Mouse (Mus musculus): ENCODE measurements around the gene Zhx3.

Gene Zhx3

DNA sequence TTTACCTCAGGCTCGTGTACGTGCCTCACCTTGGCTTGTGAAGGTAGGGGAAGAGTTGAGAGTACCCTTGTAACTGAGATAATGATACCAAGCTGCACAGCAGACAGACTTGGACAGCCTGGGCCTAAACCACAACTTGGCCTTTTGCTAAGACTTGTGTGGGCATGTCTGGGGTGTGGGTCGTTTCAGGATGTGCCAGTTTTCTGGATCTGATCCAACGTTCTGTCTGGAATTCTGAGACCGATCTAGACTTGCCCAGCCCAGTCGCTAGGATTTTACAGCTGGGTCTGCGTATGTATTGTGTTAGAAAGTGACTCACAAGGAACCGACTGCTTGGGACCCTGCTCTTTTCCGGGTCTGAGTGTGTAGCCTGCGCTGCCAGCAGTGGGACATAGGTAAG, 125.7 kb downstream of the Zhx3 start:
- DNase-seq = no peak

DNA sequence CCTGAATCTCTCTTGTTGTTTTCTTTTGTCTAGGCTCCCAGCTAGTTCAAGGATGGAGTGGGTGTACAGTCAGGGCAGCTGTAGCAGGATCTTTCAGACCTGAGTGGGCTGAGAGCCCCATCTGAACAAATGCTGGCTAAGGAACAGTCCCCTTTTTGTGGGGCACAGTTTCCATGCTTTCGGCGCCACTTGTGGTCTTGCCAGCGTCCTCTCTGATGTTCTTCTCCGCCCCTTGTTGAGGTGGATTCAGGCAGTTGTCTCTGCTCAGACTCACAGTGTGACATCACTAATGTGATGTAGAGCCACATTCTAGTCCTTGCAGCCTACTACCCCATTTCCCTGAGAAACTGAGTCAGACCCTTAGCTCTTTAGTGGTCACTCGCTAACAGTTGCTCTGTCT, 126.2 kb downstream of the Zhx3 start:
- DNase-seq = no peak

DNA sequence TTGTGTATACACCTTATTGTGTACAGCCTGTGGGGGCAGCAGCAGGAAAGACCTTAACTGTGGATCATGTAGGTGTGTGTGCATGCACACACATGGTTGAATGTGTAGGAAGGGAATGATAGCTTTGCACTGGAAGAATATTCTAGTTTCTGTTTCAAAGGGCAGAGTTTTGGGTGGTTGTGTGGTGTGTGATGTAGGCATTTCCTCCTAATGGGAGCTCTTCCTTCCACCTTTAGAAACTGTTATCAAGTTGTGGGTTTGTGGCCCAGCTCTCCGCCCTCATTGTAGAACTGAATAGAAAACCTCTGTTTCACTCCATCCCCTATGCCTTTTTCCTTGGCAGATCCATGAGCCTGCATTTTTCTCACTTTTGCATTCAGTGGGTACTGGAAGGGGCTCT, 127.3 kb downstream of the Zhx3 start:
- DNase-seq = no peak

DNA sequence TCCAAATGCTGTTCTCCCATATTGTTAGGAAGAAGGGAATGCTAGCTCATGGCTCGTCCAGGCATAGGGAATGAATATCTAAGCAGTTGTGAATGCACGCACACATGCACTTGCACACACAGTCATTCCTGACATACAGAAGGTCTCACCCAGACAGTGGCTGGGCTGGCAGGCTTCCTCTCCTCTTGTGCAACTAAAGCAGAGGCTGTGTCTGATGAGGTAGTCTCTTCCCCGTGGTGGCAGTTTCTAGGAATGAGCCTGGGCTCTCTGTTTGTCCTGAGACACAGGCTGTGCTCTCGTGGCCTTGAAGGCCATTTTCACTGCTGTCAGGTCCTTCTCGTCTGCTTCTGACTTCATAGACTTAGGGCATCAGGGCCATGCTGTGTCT, 128.0 kb downstream of the Zhx3 start:
- DNase-seq = peak; percentile 7

DNA sequence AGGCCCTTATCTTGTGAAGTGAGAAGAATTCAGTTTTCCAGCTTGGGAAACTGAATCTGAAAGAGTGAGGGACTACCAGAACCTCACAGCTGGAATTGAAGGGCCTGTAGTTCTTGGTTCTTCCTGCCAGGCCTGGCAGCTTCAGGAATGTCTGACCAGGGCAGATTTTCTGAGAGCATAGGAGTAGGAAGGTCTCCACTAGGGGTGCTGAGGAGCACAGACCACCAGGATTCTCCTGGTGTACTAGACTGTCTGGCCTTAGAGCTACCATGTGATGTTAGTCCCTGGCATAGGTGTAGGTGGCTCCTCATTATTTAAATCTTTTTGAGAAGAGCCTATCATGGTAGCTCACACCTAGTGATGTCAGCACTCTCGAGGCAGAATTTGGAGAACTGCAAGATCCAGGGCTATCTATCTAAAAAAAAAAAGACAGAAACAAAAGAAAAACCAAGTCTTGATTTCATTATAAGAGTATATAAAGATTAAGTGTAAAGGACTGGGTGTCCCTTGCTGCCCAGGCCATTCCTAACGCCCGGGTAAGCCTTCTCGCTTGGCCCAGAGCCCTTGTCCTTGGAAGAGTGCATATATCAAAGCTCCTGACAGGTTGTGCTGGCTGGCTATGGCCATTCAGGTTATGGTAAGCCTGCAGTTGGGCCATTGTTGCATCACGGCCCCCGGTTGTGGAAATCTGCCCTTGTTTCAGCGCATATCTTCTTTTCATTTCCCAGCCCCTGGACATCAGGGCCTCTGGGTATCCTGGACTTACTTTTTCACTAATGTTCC, 128.6 kb downstream of the Zhx3 start:
- peak; percentile 60 for DNase-seq

DNA sequence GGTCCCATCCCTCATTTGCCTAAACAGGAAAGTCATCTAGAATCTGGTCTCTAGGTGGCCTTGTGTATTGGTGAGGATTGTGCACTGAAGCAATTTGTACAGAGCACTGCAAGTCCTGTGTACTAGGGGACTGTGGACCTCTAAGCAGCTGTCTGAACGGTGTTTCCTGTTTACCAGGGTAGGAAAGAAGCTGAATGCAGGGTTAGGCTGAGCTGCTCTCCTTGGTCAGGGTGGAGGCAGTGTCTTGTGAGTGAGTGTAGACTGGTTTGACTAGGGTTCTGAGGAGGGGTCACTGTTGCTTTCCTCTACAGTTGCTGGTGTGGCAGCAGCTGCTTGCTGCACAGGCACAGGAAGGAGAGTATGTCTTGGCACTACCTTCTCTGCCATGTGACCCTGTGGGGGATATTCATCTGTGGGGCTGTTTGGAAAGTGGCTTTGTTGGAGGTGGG, 130.6 kb downstream of the Zhx3 start:
- DNase-seq = no peak

DNA sequence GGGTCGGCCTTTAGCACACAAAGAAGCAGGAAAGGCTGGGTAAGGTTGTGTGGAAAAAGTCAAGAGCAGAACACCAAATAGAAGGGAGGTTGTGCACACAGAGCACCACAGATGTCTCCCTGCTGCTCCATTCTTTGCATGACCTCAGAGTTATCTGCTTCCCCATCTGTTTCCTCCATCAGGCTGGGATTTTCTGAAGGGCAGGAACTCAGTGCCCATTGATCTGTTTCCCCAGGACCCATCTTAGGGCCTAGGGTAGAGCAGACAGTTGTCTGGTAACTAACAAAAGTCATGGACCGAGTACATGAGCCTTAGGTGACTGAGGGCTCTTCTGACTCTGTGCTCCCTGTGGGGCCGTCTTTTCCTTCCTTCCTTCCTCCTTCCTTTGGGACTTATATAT, 131.2 kb downstream of the Zhx3 start:
- DNase-seq = peak; percentile 22

DNA sequence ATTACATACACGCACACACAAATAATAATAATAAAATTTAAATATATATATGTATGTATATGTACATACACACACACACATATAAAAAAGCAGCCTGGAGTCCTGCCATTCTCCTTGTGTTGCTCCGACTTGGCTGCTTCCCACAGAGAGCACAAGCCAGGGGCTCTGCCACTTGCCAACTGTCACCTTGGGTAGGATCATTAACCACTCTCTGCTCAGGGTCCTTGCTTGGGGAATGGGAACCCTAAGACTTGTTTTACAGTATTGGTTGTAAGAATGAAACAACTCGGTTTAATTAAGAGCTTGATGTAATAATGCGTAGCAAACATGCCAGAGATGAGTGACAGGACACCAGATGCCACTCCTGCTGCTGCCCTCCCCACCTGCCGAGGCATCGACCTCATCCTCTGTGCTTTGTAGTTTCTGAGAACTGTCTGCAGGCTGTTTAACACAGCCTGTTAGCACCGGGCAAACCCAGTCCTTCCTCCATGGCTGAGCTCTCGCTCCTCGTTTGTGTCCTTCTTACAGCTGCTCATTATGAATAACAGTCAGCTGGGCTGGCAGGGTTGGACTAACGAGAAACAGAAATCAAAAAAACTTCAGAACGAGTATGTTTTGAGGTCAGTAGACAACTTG, 132.2 kb downstream of the Zhx3 start:
- no peak for DNase-seq

DNA sequence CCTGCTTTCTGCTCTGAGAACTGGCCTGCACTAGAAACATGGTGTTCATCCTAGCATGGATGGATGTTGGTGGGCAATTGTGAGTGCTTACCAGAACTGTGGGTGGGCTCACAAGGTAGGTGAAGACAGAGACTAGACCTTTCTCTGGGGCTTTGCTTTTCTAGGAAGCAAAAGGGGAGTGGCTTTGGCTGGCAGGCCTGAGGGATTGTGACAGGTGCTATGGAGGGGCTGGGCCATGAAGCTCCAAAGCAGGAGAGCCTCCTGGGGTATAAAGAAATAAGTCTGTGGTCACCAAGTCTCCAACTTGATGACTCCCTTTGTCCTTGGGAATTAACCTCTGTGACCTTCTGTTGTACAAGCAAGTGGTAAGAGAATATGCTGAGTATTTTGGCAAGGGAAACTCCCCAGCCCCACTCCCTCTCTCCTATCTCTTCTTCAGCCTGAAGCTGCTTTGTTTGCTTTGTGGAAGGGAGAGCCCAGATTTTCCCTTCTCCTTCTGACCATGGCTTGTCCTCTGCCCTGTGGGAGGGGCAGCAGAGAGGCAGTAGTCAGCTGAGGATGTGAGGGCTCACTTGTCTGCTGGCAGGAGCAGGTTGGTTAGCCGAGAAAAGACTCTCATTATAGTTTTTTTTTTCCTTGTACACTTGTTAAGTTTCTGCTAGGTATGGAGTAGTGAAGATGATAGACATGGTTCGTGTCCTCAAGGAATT, 133.0 kb downstream of the Zhx3 start:
- peak; percentile 49 for DNase-seq

DNA sequence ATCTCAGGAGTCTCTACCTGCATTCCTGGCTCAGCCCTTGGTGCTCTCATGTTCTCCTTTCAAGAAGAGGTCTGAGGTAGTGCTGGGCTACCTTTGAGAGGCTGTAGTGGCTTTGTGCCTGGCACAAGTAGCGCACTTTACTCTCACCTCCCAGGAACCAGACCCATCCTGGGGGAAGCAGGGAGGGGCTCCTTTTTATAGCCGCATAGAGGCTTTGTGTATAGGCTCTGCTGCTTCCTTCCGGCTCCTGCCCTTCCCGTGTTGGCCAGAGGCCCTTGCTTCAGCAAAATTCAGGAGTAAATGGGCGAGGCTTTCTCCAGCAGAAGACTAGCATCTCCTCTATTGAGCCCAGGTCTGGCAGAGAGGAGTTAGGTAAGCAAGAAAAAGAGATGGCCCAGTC, 134.4 kb downstream of the Zhx3 start:
- DNase-seq = no peak

DNA sequence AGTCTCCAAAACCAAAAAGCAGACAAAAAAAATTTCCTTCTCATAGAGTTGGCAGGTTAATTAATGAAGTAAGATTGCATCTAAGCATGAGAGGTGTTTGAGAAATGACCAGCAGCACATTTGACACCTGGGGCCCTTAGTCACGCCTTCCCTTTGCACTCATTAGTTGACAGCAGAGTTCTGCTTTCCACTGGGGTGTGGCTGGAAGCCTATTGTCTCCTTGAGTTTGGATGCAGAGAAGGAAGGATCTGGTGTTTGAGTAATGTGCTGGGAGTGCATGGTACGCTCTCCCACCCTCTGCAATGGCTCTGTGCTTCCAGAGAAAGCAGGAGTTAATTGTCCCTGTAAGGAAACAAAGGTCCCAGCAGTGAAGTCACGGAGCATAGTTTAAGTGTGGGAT, 136.3 kb downstream of the Zhx3 start:
- no peak for DNase-seq

DNA sequence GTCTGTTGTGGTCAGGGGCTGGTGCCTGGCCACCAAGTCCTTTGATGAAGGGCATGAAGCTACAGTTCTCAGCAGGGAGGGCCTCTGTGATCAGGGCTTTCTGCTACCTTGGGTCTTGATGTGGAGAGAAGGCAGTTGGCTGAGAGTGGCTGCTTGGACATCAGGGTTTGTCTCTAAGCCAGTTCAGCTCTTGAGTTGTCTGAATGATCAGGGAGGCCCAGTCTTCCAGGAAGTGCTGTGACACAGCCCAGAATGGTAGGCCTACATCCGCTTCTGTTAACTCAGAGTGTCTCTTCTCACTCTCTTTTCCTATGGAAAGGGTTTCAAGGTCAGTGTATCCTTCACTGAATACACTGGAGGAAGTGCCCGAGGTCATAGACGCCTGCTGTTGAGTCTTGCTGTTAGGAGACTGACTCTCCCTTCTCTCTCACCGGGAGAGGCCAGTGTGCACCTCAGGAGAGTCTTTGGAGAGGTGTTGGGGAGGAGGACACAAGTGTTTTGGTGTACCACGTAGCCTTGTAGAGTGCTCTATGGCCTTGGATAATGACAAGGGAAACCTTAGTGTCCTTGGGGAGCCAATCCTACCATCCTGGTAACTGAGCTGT, 137.0 kb downstream of the Zhx3 start:
- DNase-seq = peak; percentile 15

DNA sequence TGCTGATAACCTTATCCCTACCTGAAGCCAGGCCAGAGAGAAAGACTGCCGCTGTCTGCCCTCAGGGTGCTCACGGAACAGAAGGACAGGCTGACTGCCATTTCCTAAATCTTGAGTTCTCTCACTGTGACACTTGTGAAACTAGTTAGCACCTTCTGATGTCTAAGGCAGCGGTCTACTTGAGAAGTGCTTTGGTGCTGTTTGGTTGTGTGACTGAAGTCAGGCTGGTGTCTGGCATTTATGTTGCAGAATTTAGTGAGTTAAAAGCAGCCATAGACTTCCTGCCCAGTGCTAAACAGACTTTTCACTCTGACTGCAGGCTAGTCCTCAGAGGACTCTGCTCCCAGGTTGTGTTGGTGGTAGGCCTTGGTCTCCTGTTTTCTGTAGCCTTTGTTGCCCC, 138.5 kb downstream of the Zhx3 start:
- no peak for DNase-seq

DNA sequence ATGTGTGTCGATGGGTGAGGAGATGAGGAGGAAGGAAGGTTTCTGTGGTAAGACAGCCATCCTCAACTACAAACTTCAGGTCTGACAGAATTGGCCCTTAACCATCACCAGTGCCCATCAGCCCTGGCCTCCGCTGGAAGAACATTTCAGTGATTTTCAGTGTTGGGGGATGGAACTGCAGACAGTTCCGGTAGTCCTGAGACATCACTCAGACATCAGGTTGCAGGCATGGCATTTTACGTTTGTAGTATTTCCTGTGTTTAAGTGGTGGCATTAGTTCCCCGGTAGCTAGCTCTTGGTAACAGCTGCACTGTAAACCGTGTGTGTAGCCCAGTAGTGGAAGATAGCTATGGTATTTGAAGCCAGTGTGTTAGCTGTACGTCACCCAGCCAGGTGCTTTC, 139.7 kb downstream of the Zhx3 start:
- no peak for DNase-seq

DNA sequence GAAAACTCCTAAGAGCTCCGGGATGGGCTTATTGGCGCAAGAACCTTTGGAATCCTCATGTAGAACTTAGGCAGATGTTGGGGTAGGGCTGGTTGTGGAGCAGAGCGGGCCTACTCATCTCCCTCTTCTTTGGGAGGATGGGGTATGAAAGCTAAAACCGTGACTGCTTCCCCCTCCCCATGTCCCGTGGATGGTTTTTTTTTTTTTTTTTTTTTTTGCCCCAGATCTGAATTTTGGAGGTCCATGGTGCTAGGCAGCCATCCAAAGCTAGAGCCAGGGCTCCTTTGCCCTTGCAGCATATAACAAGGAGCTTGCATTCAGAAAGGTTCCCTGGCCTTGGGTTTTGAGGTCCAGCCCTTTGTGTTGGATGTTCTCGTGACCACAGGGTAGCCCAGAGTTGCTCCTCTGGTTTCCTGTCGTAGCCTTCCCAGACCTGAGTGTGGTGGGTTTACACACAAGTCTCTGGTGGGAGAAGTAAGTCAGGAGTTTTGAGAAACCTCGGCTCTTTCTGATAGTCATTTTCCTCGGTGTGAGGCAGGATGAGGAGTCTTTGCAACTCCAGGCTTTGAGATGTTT, 140.3 kb downstream of the Zhx3 start:
- peak; percentile 13 for DNase-seq

DNA sequence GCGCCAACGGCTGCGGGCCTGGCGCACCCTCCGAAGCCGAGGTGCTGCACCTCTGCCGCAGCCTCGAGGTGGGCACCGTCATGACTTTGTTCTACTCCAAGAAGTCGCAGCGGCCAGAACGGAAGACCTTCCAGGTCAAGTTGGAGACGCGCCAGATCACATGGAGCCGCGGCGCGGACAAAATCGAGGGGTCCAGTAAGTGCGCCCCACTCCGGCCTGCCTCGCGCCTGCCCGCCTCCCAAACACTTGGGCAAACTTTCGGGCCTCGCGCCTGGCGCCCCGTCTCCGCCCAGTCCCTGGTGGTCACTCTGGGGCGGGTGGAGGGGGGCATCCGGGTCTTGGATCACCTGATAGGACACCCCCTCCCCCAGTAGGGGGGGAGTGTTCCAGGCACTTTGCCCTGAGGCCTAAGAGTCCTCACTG, 140.9 kb downstream of the Zhx3 start:
- peak; percentile 75 for DNase-seq

DNA sequence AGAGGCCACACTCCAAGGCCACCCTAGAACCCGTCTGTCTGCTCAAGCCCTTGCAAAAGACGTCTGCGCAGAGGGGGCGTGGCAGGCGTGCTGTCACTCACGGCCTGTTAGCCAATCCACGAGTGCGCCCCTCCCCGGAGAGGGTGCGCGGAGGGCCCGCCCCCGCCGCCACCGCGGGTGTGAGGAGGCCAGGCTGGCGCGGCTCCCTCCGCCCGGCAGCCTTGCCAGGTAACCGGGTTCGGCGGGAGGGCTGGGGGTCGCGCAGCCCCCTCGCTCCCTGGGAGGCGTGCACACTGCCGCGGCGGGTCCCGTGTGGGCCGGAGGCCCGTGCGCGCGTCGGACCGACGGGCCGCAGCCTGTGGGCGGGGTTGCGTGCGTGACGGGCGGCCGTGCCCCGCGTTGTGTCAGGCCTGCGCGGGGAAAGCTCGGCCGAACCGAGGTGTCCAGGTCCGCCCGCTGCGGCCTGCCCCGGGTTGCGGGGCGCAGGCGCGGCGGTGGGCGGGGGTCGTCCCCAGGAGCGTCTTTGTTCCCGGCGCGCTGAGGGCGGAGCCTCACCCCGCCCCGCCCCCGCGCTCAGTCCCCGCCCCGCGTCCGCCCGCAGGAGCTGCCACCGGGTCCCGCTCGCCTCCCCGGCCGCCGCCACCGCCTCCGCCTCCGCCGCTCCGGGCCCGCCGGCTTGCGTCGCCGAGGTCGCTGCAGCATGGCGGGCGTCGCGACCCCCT, 141.5 kb downstream of the Zhx3 start, which contains the start of gene Plcg1:
Gene Plcg1, plus strand, starts transcription at position 184 of the 722 bp plus-strand sequence.
- peak; percentile 92 for DNase-seq

DNA sequence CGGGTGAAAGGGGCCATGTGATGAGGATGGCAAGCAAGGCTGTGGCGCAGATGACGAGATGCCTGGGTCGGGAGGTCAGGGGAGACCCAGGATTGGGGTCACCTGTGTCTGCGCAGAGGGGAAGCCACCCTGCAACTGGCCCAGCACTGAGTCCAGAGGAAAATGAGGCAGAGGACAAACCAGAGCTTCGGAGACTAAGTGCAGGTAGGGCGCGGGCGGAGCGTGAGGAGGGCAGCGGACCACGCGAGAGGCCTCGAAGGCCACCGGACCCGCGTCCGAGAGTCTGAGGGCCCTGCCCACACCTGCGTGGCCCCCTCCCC, 142.0 kb downstream of the Zhx3 start:
- DNase-seq = no peak

DNA sequence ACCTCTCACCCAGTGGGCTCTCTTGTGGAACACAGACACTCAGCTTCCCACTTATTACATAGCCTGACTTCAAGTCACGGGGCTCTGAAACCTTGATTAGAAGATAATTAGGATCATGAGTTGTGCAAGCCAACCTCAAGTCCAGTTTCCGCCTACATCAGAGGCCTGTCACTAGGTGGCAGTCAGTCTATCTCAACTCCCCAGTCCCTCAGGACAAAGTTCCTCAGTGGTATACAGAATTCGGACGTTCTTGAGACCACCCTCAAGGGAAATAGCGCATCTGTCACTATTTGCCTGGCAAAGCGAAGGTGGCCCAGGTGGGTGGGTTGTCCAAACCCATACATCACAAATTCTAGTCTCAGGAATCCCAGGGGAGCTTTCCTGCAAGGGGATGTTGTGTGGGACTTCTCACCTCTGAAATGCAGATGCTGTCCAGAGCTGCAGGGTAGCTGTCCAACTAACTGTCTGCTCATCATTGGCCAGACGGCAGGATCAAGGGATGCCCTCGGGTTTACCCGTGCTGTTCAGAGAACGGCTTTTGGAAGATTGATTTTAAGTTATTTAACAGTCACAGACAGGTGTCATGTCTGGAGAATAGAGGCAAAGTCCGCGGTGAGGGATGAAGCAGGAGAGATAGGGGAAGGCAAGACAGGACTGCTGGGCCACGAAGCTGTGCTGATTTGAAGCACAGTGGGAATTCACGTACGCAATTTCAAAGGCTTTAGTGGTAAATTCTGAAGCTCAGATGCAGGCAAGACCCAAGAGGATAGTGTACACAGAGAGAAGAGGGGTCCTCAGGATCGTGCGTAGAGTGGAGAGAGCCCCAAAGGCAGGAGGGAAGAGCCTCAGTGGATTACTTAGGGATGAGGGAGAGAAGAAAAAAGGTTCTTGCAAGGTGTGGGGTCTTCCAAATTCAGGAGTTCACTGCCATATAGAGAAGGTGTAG, 142.7 kb downstream of the Zhx3 start:
- peak; percentile 60 for DNase-seq

DNA sequence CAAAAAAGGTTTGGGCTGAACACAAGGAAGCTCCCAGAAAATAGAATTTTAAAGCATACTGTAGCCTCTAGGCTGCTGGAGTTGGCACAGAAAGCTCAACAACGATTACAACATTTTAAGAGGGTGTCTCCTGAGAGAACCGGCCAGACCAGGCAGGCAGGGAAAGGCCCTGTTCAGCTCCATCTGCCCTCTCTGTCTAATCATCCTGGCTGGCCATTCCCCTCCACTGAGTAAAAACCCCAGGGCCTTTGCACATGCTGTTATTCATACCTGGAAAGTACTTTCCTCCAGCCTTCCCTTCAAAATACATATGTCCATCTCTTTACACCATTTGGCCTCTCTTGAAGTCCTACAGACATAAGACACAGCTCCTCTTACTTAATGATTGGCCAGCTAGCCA, 143.4 kb downstream of the Zhx3 start:
- no peak for DNase-seq

DNA sequence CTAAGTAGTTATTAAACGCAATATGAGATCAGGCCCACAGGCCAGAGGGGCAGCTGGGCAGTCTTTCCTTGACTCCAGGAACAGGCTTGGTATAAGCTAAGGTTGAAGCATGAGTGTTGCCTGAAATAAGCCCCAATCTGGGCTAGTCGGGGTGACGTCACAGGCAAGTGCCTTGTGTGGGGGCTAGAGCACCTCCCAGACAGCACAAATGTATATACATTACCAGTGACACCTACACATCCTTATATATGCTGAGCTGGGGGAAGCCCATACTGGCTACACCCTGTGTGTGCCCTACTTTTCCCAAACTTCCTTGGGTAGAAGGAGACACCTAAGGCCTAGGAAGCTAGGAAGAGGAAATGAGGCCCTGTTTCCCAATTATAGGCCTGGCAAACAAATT, 143.8 kb downstream of the Zhx3 start:
- DNase-seq = no peak
